Mouse (Mus musculus) thymus, adult 18-20 months (tissue): ENCODE results near the gene Ambp.
A peak's percentile ranks its signal among the peaks of the same experiment; 100 is the strongest.

Experiments used
- DNase-seq, 2 experiments: peaks; one replicate each; pipeline ENCODE4 v3.0.0; 2022; ENCODE audit warnings: mixed read lengths in 2 of 2

Ambp gene

DNA sequence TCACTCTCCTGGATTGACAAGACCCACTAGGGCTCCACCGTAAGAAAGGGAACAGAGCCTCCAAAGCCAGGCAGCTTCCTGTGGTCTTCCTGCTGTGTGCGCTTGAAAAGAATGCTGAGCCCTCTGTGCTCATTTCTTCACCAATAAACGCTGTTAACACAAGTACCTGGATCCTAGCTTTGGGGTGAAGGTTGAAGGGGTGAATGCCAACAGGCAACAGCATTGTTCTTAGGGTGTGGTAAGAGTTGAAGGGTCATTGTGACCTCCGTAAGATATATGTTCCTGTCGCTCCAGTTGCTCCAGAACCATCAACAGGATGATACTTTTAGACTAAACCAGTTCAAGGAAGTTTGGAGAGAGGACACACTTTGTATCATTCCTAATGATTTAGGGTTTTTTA, at the start of gene Ambp:
Ambp (minus strand) TSS at position 101 of the 400 bp plus-strand sequence.
- DNase-seq: no peak

DNA sequence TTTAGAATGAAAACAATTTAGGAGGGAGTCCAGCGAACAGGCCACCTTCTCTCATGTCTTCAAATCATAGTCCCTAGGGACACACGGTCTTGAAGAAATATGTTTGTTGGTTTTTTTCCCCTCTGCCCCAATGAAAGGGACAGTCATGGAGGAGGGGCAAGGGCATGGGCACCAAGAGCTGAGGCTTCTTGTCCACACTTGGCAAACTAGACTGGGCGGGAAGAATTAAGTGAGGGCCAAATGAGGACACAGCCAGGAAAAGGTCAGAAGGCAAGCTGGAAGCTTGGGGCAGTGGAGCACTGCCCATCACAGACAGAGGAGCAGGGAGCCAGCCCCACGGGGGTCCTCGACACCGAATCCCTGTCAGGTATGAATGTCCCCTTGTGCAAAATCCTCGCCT, 49.3 kb upstream of the Ambp start:
- DNase-seq: no peak

DNA sequence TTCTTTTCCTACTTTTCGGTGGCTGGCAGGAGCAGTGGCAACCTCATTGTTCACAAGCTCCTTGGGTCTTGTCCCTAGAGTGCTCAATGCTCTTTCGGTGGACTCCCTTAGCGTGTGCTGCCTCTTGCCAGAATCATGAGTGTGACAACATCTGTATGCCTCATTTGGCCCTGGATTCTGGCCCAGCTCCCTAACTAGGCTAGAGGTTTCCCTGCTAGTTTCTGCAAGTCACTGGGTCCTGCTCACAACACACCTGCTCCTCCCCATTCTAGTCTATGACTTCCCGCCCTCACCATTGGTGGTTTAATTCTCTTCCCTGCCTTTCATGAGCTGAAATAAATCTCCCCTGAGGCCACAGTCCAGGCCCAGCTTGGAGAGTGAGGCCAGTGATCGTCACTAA, 44.8 kb upstream of the Ambp start:
- no peak for DNase-seq

- DNase-seq: no peak
Measured at GRCm38 (mm10) chr4:63194366-63194765, 39.8 kb upstream of the Ambp start.

DNA sequence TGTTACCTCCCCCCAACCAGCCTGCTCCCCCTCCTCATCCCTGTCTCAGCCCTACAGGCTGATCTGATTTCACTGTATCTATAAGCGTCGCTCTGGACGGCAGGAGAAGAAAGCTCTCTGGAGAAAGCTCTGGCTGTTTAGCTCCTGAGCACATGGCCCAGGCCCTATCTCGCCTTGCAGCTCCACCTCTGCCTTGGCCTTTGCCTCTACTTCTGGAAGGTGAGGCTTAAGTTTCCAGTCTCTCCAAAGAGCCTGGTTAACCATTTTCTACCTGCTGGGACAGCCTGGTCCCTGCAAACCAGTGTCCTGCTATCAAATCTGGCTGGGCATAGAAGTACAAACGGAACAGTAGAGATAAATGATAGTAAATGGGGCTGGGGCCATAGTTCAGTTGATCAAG, 37.0 kb upstream of the Ambp start:
- DNase-seq: no peak

DNA sequence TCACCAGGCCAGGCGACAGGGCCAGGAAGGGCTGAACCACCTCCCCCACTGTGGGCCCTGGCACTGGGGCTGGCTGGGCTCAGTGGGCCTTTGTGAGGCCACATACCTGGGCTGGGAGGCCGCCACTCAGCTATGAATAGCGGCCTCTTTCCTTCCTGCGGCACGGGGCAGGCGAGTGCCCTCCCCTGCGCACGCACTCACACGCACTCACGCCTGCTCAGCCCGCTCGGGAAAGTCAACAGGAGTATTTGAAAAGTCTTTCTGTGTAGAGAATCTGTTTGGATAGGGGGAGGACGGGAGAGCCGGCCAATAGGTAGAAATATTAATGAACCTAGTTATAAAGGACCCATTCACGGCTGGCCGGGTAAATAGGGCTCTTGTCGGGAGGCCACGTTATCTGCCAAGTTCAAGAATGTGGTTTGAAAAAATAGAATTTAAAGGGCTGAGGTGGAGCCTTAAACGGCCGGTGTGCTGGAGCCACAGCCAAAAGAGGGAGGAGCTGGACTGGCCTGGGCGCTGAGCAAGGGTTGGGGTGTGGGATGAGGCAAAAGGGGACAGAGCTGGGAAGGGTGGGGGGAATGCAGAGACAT, 31.8 kb upstream of the Ambp start:
- DNase-seq: no peak

- DNase-seq: no peak
Measured at GRCm38 (mm10) chr4:63181556-63181955, 27.0 kb upstream of the Ambp start.

DNA sequence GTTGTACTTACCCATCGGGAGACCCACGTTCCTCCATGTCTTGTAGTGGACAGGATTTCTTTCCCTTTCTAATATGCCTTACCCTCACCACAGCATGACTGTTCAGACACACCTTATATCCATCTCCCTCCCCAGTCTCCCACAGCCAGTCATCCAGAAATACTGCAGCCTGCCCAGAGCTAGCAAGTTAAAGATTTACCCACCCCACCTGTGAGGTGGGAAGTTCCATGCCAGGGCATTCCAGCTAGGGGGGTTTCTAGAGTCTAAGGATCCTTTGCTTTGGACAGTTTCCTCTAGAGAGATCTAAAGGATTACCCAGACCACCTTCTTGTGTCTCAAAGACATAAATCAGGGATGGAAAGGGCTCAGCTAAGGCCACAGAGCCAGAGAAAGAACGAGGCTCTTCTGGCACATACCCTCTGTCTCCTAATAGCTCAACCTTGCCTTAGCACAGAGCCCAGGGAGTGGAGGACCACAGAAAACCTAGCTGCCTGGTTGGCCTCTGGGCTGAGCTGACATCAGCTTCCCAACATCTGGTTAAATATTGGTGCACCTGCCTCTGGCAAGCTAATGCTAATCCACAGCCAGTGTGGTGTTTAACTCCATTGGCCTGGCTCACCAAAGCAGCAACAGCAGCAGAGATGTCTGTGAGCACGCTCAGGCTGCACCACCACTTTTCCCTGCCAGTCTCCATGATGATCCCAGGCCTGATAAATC, 17.5 kb upstream of the Ambp start, which contains the start of gene Kif12:
Kif12 (minus strand) TSS at position 163 of the 717 bp plus-strand sequence.
- DNase-seq: no peak

DNA sequence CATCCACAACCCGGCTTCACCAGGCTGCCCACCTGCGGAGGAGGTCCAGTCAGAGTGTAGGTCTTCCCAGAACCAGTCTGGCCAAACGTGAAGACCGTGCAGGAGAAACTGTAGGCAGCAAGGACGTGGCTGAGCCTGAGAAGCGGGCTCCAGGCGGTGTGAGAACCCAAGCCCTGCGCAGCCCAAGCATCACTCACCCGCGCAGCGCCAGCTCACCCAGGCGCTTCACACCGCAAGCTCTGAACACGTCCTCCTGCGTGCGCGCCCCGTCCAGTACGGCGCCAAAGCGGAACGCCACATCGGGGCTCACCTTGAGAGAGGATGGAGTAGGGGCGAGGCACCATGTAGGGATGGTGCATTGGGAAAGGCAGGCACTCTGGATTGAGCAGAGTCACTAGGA, 16.5 kb upstream of the Ambp start:
- no peak for DNase-seq

DNA sequence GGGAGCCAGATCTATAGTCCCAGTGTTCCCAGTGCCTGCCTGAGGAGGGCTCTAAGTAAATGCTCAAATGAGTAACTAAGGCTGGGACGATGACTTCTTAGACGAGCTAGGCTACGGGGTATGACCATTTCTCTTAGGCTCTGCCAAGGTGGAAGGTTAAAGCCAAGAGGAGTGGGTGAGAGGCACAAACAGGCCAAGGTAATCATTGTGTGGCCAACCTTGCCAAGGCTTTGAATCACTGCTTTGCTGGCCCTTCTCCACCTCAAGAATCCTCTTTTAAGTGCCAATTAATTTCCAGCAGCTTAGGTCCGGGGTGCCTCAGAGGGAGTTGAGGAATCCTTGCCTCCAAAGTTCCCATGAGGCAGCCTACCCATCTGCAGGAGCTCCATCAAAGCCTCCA, 15.5 kb upstream of the Ambp start:
- no peak for DNase-seq

- DNase-seq: peak; percentile 36 to 52
Measured at GRCm38 (mm10) chr4:63166323-63166722, 11.7 kb upstream of the Ambp start.

- no peak for DNase-seq
Measured at GRCm38 (mm10) chr4:63165636-63166035, 11.0 kb upstream of the Ambp start.

GRCm38 (mm10) chr4:63158961-63159592, 4.5 kb upstream of the Ambp start:
- DNase-seq: peak; percentile 63 to 75

- no peak for DNase-seq
Measured at GRCm38 (mm10) chr4:63158192-63158591, 3.6 kb upstream of the Ambp start.

DNA sequence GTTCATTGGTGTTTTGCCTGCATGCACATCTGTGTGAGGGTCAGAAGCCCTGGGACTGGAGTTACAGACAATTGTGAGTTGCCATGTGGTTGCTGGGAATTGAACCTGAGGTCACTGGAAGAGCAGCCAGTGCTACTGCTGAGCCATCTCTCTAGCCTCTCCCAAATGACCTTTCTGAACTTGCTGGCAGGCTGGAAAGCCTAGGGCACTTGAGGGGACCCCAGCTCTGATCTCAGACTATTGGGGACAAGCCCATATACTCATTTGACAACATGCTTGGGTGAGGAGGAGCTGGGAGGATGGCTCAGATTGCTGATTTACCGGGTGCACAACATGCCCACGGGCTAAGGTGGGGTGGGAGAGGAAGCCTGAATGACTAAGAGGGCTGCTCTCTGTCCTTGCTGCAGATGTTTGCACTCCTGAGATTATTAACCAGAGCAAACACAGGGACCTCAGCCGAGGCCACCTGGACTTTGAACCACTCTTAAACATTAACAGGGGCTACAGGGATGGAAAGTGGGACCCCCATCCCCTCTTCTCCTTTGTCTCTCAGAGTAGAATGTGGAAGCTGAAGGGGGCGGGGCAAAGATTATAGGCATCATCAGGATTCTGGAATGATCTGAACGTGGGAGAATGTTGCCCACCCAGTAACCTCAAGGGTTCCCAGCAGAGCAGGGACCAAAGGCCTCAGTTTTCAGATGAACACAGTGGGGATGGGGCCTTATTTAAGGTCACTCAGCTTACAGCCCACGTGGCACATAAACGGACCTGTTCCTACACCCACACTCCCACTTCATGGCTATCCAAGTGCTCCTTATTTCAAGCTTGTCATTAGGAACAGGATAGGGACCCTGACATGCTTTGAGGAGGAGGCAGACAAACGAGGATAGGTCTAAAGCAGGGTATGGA, 2.4 kb upstream of the Ambp start:
- no peak for DNase-seq

GRCm38 (mm10) chr4:63155596-63155995, 997 bp upstream of the Ambp start:
- no peak for DNase-seq

DNA sequence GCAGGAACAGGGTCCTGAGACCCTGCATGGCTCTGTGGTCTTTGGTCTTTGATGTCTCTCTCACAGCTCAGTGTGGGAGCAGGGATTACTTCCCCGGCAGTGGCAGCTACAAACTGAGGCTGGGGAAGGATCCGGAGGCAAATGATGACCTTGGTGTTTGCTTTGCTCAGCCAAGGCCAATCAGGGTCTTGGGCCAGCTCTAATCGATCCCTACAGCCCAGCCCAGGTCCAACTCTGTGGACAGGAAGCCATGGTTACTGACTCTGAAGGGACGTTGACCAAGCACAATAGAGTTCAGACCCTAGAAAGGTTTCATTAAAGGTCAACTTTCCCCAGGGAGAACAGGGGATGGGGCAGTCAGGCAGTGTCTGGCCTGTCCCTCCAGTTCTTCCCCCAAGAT, 571 bp downstream of the Ambp start:
- DNase-seq: no peak

DNA sequence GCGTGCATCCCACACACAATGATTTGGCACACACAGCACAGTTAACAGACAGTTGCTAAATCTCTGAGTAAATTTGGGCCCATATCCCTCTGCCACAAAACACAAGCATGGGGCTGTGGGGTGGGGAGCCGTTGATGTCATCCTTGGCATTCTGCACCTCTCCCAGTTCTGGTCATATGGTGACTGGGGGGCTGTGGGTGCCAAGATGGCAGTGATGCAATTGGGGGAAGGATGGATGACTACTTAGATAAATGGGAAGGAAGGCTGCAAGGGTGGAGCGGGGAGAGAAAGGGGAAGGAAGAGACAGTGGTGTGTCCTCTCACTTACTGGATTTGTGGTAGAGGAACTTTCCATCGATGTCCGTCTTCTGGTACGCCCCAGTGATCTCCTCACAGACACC, 3.5 kb downstream of the Ambp start:
- no peak for DNase-seq

DNA sequence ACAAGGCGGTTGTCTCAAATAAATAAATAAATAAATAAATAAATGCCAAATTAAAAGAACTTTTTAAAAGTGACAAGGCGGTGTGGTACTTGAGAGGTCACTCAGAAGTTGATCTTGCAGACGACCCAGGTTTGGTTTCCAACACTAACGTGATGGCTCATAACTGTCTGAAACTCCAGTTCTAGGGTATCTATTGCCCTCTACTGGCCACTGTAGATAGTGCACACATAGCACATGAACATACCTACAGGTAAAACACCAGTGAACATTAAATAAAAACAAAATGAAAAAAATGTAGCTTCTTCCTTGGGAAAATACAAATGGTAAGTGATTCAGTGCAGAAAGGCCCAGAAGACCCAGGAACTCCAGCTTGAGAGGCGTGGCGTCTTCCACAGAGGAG, 7.3 kb downstream of the Ambp start:
- no peak for DNase-seq

- no peak for DNase-seq
Measured at GRCm38 (mm10) chr4:63129891-63130624, 24.5 kb downstream of the Ambp start.

GRCm38 (mm10) chr4:63124861-63125466, 29.6 kb downstream of the Ambp start:
- DNase-seq: no peak
